26 mouse cellular contexts compared by ENCODE assay signal in the genomic region with DNA sequence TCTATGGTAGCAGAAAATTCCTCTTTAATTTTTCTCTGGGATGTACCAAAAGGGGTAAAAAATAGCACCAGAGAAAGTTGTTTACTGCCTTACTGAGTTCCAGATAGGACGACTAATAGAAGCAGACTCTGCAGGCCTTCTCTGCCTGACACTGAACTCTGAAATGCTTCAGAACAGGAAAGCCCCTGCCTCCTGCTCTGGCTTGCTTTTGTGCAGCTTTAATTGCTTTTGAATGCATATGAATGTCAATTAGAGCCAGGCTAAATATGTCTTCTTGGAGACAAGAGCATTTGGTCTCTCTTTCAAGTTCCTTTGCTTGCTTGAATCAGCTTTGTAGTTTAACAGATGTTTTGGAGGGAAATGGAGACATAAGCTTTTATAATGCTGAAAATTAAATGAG.
DNase-seq lines count a peak whose midpoint lies in the region; ATAC-seq lines count a peak whose summit lies in the region.
"Had no signal": no experiment of that assay in that cellular context is flagged by ENCODE, and none has a peak within 500 bp of the region (broad histone marks: within the 10 kb centered on the region; RNA-seq: fewer than 3 reads in every experiment).

No protein-coding gene starts in this region.

- peak; percentile 1 for DNase-seq in hindbrain, embryonic 11.5 days (ENCODE audit: low spot score)
- DNase-seq in brain, embryonic 18.5 days (ENCODE audit: low read depth, low spot score), result peak; percentile 14
- DNase-seq in forebrain, embryonic 14.5 days (ENCODE audit: low spot score), result peak; percentile 61
- no peak for DNase-seq in left cerebral cortex, postnatal 14 days (ENCODE audit: low spot score in 2 of 2)
- no peak for DNase-seq in yolk sac, embryonic 10.5 days (ENCODE audit: low spot score)
- no peak for DNase-seq in heart, adult 9 months (ENCODE audit: low spot score in 2 of 2)
- DNase-seq: adrenal gland, adult 8-10 months; B cell, adult 2 months; cerebellum, adult 8-10 months; cerebellum, postnatal 36 days; gastrocnemius, postnatal 36 days; heart, adult 2 months; kidney, adult 2 months; lung, postnatal 10 days; thymus, postnatal 25 days had no signal

- H3K27ac ChIP-seq in hindbrain, embryonic 11.5 days (ENCODE audit: low read depth, low read length), result no peak overlapping the region
- no peak overlapping the region for H3K27ac ChIP-seq in hindbrain, embryonic 13.5 days
- no peak overlapping the region for H3K27ac ChIP-seq in forebrain, embryonic 14.5 days (ENCODE audit: low read depth, low read length)
- H3K27ac ChIP-seq: embryonic facial prominence, embryonic 13.5 days; heart, adult 2 months; hindbrain, embryonic 14.5 days; kidney, postnatal 0 days; limb, embryonic 10.5 days; midbrain, embryonic 12.5 days; stomach, embryonic 15.5 days had no signal

- H3K4me3 ChIP-seq in hindbrain, embryonic 11.5 days (ENCODE audit: low read depth, low read length), result no peak overlapping the region
- H3K4me3 ChIP-seq in hindbrain, embryonic 13.5 days, result no peak overlapping the region
- no peak overlapping the region for H3K4me3 ChIP-seq in forebrain, embryonic 14.5 days (ENCODE audit: low read depth, low read length)
- H3K4me3 ChIP-seq: embryonic facial prominence, embryonic 13.5 days; heart, adult 2 months; limb, embryonic 10.5 days; midbrain, embryonic 12.5 days; stomach, embryonic 15.5 days had no signal

- WGBS in hindbrain, embryonic 11.5 days, result 6% methylated on average over 1 of the region's 1 CpGs
- WGBS in hindbrain, embryonic 13.5 days, result 0% methylated on average over 1 of the region's 1 CpGs
- WGBS in forebrain, embryonic 14.5 days, result 0% methylated on average over 1 of the region's 1 CpGs

- no peaks in the 10 kb centered on the region for H3K4me1 ChIP-seq in hindbrain, embryonic 11.5 days (replicated peaks; ENCODE audit: control insufficient read depth, insufficient read depth, low read length)
- no peaks in the 10 kb centered on the region for H3K4me1 ChIP-seq in hindbrain, embryonic 13.5 days (replicated peaks)
- no peaks in the 10 kb centered on the region for H3K4me1 ChIP-seq in forebrain, embryonic 14.5 days (ENCODE audit: control insufficient read depth, insufficient read depth, low read length)
- H3K4me1 ChIP-seq: stomach, embryonic 15.5 days had no signal

- H3K36me3 ChIP-seq in hindbrain, embryonic 11.5 days (ENCODE audit: control insufficient read depth, insufficient read depth, low read length), result no peaks in the 10 kb centered on the region
- H3K36me3 ChIP-seq in hindbrain, embryonic 13.5 days, result no peaks in the 10 kb centered on the region
- no peaks in the 10 kb centered on the region for H3K36me3 ChIP-seq in forebrain, embryonic 14.5 days (ENCODE audit: control insufficient read depth, insufficient read depth, low read length)
- H3K36me3 ChIP-seq: embryonic facial prominence, embryonic 13.5 days; G1E; limb, embryonic 10.5 days; midbrain, embryonic 12.5 days; stomach, embryonic 15.5 days had no signal

- no peaks in the 10 kb centered on the region for H3K9me3 ChIP-seq in hindbrain, embryonic 11.5 days (ENCODE audit: control insufficient read depth, low read length)
- H3K9me3 ChIP-seq in hindbrain, embryonic 13.5 days, result no peaks in the 10 kb centered on the region
- H3K9me3 ChIP-seq in forebrain, embryonic 14.5 days (replicated peaks; ENCODE audit: control insufficient read depth, low read length), result no peaks in the 10 kb centered on the region
- H3K9me3 ChIP-seq: embryonic facial prominence, embryonic 13.5 days; limb, embryonic 10.5 days; midbrain, embryonic 12.5 days; stomach, embryonic 15.5 days had no signal

- H3K9ac ChIP-seq in hindbrain, embryonic 11.5 days (ENCODE audit: low read depth, low read length), result no peak overlapping the region
- no peak overlapping the region for H3K9ac ChIP-seq in hindbrain, embryonic 13.5 days
- H3K9ac ChIP-seq in forebrain, embryonic 14.5 days (ENCODE audit: low read length), result no peak overlapping the region
- H3K9ac ChIP-seq: embryonic facial prominence, embryonic 13.5 days; hindbrain, embryonic 14.5 days; midbrain, embryonic 12.5 days; stomach, embryonic 15.5 days had no signal

- no peak overlapping the region for H3K4me2 ChIP-seq in hindbrain, embryonic 11.5 days (replicated peaks; ENCODE audit: low read depth, low read length)
- H3K4me2 ChIP-seq in hindbrain, embryonic 13.5 days, result no peak overlapping the region
- no peak overlapping the region for H3K4me2 ChIP-seq in forebrain, embryonic 14.5 days (ENCODE audit: low read length)
- H3K4me2 ChIP-seq: embryonic facial prominence, embryonic 13.5 days; hindbrain, embryonic 14.5 days; midbrain, embryonic 12.5 days; stomach, embryonic 15.5 days had no signal

- no peaks in the 10 kb centered on the region for H3K27me3 ChIP-seq in hindbrain, embryonic 11.5 days (ENCODE audit: control insufficient read depth, insufficient read depth, low read length)
- no peaks in the 10 kb centered on the region for H3K27me3 ChIP-seq in hindbrain, embryonic 13.5 days
- no peaks in the 10 kb centered on the region for H3K27me3 ChIP-seq in forebrain, embryonic 14.5 days (replicated peaks; ENCODE audit: control insufficient read depth, insufficient read depth, low read length)
- H3K27me3 ChIP-seq: CH12.LX; embryonic facial prominence, embryonic 13.5 days; midbrain, embryonic 12.5 days; Patski; stomach, embryonic 15.5 days had no signal

- no peak for ATAC-seq in hindbrain, embryonic 11.5 days (ENCODE audit: low FRiP score)
- ATAC-seq in hindbrain, embryonic 13.5 days (ENCODE audit: low FRiP score), result no peak
- ATAC-seq in forebrain, embryonic 14.5 days, result no peak; the same call in 1 of the 2 replicates
- ATAC-seq: activated CD4-positive, CD25-positive, alpha-beta regulatory T cell, adult 4 months; Patski had no signal

- intact Hi-C loops in left cerebral cortex, postnatal 14 days (cut with DNase I), result no loop called here

Comparison
In these comparisons a context has a peak if more than half of its experiments do, and no peak if none do; other contexts are left out.
1. DNase-seq: peak in hindbrain, embryonic 11.5 days (single experiment), brain, embryonic 18.5 days (single experiment) and forebrain, embryonic 14.5 days (single experiment); none in left cerebral cortex, postnatal 14 days (0 of 2), yolk sac, embryonic 10.5 days (single experiment) and heart, adult 9 months (0 of 2).